Mouse (Mus musculus) limb, embryonic 15.5 days (tissue): ENCODE data around the gene Pde8a. TPM values are rescaled to one million over a fixed set of nuclear protein-coding genes. Genes with fewer than 3 reads are reported as not detected.
"Not testable (repeated sequence)": the region's sequence is repeated elsewhere in the genome, so short reads cannot be mapped to it uniquely, and the experiment has no call there.

Experiments
- ATAC-seq: fragments of 200-750 bp; cut with Nextera tagmentation; 2 replicates; pipeline ENCODE4 v1.8.0; 2017; ENCODE audit warnings: low read depth, moderate TSS enrichment; ENCODE audit not compliant: insufficient number of reproducible peaks, low FRiP score, low TSS enrichment
- H3K27ac ChIP-seq: fragments of 300-500 bp; sonication (generic); 2 replicates; pipeline ENCODE4 v1.5.1; 2015; ENCODE audit warnings: moderate library complexity, mild to moderate bottlenecking, inconsistent platforms
- H3K27me3 ChIP-seq: fragments of 300-500 bp; sonication (generic); 2 replicates; pipeline ENCODE4 v1.6.1; 2015; ENCODE audit warnings: inconsistent platforms
- H3K36me3 ChIP-seq: fragments of 300-500 bp; sonication (generic); 2 replicates; pipeline ENCODE4 v1.6.1; 2015; ENCODE audit warnings: inconsistent platforms
- H3K4me1 ChIP-seq: fragments of 300-500 bp; sonication (generic); 2 replicates; pipeline ENCODE4 v1.6.1; 2015; ENCODE audit warnings: inconsistent platforms
- H3K4me2 ChIP-seq: fragments of 300-500 bp; sonication (generic); 2 replicates; pipeline ENCODE4 v1.6.1; 2015; ENCODE audit warnings: mild to moderate bottlenecking, inconsistent platforms
- H3K4me3 ChIP-seq: fragments of 300-500 bp; sonication (generic); 2 replicates; pipeline ENCODE4 v1.5.1; 2015; ENCODE audit warnings: mild to moderate bottlenecking, inconsistent platforms
- H3K9ac ChIP-seq: fragments of 300-500 bp; sonication (generic); 2 replicates; pipeline ENCODE4 v1.6.1; 2015; ENCODE audit warnings: inconsistent platforms
- H3K9me3 ChIP-seq: fragments of 300-500 bp; sonication (generic); 2 replicates; pipeline ENCODE4 v1.6.1; 2016; ENCODE audit warnings: inconsistent platforms
- WGBS: fragments of 180-500 bp; shearing (Covaris S2); methylation state at CpG from one replicate; pipeline ENCODE4 v1.1.7; 2015; 5-methylcytosine and 5-hydroxymethylcytosine counted together
- polyA plus RNA-seq: library from polyadenylated mRNA; unstranded; fragments of >200 nt; fragmentation: Nextera tagmentation; extraction: Ambion mirVana; gene quantifications from 2 replicates; pipeline ENCODE4 v1.2.1, GENCODE M21; 2015

Pde8a gene
- polyA plus RNA-seq, 1 experiment from 2014 or later, result 5.1 TPM

DNA sequence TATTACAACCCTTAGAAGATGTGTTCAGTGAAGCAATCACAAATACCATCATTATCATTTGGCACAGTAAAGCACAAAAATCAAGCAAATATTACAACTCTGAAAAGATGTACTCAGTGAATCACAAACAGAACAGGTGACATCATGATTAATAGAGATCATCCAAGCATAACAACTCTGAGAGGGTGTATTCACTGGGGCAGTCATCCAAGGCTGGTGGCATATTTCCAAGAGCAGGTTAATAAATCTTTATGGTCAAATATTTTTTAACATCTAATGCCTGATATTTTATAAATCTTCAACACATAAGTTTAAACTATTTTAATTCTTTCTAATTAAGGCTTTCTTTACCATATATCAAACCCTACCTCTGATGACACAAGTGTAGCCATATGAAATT, 27.4 kb upstream of the Pde8a start:
- H3K4me2 ChIP-seq, H3K36me3 ChIP-seq, H3K9me3 ChIP-seq, H3K4me3 ChIP-seq, H3K27ac ChIP-seq, H3K4me1 ChIP-seq, H3K9ac ChIP-seq, H3K27me3 ChIP-seq, ATAC-seq: not testable (repeated sequence)

DNA sequence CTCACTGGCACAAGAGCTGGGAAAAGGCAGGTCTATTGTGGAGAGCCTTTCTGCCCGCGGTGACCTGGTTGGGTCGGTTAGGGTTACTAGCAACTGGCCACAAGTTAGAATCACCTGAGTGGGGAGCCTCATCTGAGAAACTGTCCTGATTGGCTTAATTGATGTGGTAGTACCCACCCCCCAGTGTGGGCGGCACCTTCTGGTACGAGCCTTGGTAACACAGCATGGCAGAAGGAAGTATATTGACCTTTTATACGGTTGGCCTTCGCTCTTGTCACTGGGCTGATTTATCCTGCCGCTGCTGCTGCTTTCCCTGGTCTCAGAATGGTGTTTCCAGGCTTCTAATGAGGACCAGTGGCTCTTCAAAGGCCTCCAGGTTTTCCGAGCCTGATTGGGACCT, 24.2 kb upstream of the Pde8a start:
- Histone ChIP-seq H3K9ac (no peak overlapping the region), H3K36me3 (no peaks in the 10 kb centered on the region), H3K27me3 (no peaks in the 10 kb centered on the region), H3K4me1 (no peaks in the 10 kb centered on the region), H3K9me3 (no peaks in the 10 kb centered on the region), H3K4me2 (no peak overlapping the region), H3K27ac (no peak overlapping the region), H3K4me3 (no peak overlapping the region)
- WGBS, result 52% methylated on average over 9 of the region's 9 CpGs
- no peak for ATAC-seq

DNA sequence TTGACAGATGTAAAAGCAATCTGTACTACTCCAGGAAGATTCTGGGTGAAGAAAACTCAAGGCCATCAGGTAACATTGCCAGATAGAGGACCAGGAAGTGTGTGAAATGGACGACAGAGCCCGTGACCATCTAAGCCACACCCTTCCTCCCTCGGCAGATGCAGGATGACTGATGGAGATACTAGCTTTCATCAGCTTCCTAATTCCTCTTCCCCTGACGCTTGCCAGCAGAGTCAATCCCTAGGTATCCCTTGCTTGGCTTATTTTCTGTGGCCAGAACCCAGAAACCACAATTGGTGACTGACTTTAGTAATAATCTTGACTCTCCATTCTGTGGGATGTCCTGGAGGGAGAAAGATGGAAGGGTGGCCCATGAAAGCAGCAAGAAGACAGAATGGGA, 17.9 kb upstream of the Pde8a start:
- Histone ChIP-seq H3K4me2 (no peak overlapping the region), H3K36me3 (no peaks in the 10 kb centered on the region), H3K27me3 (no peaks in the 10 kb centered on the region), H3K9ac (no peak overlapping the region), H3K4me3 (no peak overlapping the region), H3K27ac (no peak overlapping the region), H3K4me1 (peaks cover 18% of the 10 kb centered on the region), H3K9me3 (no peaks in the 10 kb centered on the region)
- ATAC-seq, result no peak
- 63% methylated on average over 4 of the region's 4 CpGs for WGBS

DNA sequence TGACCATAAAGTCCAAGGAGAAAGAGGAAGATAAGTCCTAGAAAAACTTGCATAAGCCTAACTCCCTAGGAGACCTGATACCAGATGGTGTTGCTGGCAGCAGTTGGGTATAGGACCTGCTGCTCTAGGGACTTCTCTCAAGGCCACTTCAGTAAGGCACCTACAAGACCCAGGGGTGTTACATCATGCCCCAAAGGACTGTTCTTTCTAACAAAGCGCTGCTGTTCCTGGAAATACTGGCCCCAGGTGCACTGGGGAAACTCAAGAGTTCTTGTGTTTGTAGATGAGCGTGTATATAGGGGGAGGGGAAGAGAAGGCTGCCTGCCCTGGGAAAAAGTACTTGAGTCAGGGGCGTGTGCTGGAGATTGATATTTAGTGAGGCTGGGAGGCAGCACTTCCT, 16.6 kb upstream of the Pde8a start:
- Histone ChIP-seq H3K9me3 (no peaks in the 10 kb centered on the region), H3K4me1 (peaks cover 18% of the 10 kb centered on the region), H3K27me3 (no peaks in the 10 kb centered on the region), H3K4me2 (no peak overlapping the region), H3K36me3 (no peaks in the 10 kb centered on the region), H3K27ac (no peak overlapping the region), H3K4me3 (no peak overlapping the region), H3K9ac (no peak overlapping the region)
- WGBS, result 45% methylated on average over 3 of the region's 3 CpGs
- ATAC-seq, result no peak

DNA sequence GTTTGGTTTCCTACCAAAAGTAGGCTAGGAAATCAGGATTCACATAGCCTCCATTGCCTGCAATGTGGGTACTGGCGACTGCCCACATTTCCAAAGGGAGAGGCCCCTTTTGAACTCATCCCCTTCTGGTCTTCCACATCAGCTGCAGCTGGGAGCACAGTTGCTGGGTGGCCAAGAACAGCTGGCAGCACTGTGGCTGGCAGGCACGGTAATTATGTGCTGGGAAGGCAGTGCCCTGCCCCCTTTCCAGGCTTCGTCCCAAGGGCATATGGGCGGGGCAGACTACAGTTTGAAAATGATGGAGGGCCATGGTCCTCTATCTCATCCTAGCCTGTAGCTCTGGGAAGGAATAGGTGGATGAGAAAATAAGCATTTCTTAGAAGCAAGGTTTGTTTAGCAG, 14.9 kb upstream of the Pde8a start:
- Histone ChIP-seq H3K9ac (no peak overlapping the region), H3K36me3 (no peaks in the 10 kb centered on the region), H3K4me1 (peaks cover 18% of the 10 kb centered on the region), H3K9me3 (no peaks in the 10 kb centered on the region), H3K4me3 (no peak overlapping the region), H3K4me2 (no peak overlapping the region), H3K27ac (0 out of 2 replicates have a peak overlapping the region, but pooled peaks have one; percentile 5), H3K27me3 (no peaks in the 10 kb centered on the region)
- ATAC-seq, result peak; percentile 81; the same call in 1 of the 2 replicates
- 17% methylated on average over 4 of the region's 4 CpGs for WGBS

DNA sequence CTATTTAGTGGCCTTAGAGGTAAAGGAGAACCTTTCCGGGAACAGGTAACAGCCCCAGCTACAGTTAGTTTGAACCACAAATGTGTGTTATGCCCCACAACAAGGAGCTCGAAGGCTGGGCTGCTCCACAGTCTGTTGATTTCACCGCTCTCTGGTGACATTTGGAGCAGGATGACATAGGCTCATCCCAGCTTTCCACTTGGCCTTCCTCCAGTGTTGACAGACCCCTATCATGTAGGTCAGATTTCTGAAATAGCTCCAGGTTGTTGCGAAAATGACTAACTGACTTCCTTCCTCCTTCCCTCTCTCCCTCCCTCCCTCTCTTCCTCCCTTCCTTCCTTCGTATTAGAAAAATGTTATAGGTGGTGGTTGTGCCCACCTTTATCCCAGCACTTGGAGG, 14.3 kb upstream of the Pde8a start:
- Histone ChIP-seq H3K27ac (0 out of 2 replicates have a peak overlapping the region, but pooled peaks have one; percentile 5), H3K9me3 (no peaks in the 10 kb centered on the region), H3K4me2 (no peak overlapping the region), H3K9ac (no peak overlapping the region), H3K4me3 (no peak overlapping the region), H3K27me3 (no peaks in the 10 kb centered on the region), H3K36me3 (no peaks in the 10 kb centered on the region), H3K4me1 (peaks cover 18% of the 10 kb centered on the region)
- ATAC-seq, result no peak
- 51% methylated on average over 5 of the region's 5 CpGs for WGBS

DNA sequence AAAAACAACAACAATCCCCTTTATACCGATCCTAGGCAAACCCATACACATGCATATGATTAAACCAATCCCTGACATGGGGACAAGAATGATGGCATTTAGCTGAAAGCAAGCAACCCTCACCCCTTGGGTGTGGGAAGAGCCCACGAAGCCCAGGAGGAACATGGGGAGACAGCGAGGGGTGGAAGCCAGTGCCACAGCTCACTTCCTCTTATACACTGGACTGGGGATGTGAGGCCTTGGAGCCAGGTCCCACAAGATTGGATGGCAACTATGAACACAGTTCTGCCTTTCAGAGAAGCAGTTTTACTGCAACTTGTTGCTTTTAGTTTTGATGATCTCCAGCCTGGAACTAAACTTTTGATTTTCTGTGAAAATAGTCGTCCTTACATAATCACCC, 13.6 kb upstream of the Pde8a start:
- H3K9ac ChIP-seq, result no peak overlapping the region
- H3K27me3 ChIP-seq, result no peaks in the 10 kb centered on the region
- H3K36me3 ChIP-seq, result no peaks in the 10 kb centered on the region
- no peak for ATAC-seq
- H3K9me3 ChIP-seq, result no peaks in the 10 kb centered on the region
- H3K4me1 ChIP-seq, result peaks cover 18% of the 10 kb centered on the region
- no peak overlapping the region for H3K4me3 ChIP-seq
- no peak overlapping the region for H3K4me2 ChIP-seq
- 65% methylated on average over 4 of the region's 4 CpGs for WGBS
- no peak overlapping the region for H3K27ac ChIP-seq

DNA sequence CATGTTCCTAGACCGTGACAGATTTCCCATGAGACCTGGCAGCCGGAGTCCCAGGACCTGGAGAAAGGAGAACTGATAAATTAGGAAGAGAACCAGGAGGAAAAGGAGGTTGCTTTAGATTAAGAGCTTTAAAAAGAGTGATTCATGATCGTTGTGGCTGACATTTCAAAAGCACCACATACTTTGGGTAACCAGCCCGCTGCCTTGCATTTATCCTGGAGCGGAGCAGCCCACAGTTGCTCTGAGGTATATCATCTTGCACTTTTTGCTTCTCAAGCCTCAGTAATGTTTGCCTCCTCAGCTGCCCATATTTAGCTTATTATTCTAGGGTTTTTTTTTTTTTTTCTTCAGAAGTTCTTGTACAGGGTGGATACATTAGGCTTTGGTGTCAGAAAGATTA, 11.0 kb upstream of the Pde8a start:
- 42% methylated on average over 5 of the region's 5 CpGs for WGBS
- H3K4me2 ChIP-seq, result no peak overlapping the region
- no peaks in the 10 kb centered on the region for H3K27me3 ChIP-seq
- no peaks in the 10 kb centered on the region for H3K36me3 ChIP-seq
- no peak overlapping the region for H3K9ac ChIP-seq
- peaks cover 16% of the 10 kb centered on the region for H3K4me1 ChIP-seq
- no peaks in the 10 kb centered on the region for H3K9me3 ChIP-seq
- H3K27ac ChIP-seq, result no peak overlapping the region
- ATAC-seq, result no peak
- H3K4me3 ChIP-seq, result no peak overlapping the region

DNA sequence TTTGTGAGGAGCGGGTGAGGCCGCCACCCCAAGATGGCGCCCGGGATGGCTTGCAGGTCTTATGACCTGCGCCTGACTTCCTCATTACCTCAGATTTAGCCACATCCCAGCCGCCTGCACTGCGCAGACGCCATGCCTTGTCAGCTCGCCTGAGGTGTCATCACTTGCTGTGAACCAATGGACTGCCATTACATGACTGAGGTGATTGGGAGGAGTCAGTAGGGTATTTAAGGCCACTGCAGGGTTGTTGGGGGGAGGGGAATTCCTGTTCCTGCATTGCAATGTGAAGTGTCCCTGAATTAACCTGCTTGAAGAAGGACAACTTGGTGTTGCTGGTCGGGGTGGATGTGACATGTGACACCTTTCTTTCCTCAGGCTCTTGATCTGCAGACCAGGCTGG, 9.8 kb upstream of the Pde8a start:
- not testable (repeated sequence) for H3K27me3 ChIP-seq, H3K4me3 ChIP-seq, H3K4me2 ChIP-seq, H3K27ac ChIP-seq, H3K4me1 ChIP-seq, H3K9me3 ChIP-seq, H3K36me3 ChIP-seq, ATAC-seq, H3K9ac ChIP-seq
- WGBS, result 89% methylated on average over 10 of the region's 10 CpGs

DNA sequence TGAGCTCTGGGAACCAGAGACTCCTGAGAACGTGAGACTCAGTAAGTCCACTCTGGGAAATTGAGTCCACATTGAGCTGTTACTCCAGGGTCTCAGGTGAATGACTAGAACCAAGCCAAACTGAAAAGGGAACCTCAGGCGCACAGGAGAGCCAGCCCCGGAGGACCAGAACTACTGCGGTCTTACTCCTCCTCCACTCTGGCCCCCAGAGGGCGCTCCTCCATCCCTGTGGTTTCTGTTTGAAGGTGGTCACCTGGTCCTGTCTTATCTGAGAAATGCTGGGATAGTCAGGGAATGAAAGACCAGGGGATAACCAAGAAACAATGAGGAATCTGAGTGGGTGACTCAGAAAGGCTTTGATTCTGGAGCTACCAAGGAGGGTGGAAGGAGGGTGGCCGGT, 4.5 kb upstream of the Pde8a start:
- Histone ChIP-seq H3K4me3 (no peak overlapping the region), H3K9ac (no peak overlapping the region), H3K36me3 (no peaks in the 10 kb centered on the region), H3K9me3 (no peaks in the 10 kb centered on the region), H3K27me3 (peaks cover 35% of the 10 kb centered on the region), H3K4me2 (no peak overlapping the region), H3K27ac (no peak overlapping the region), H3K4me1 (peaks cover 23% of the 10 kb centered on the region)
- 20% methylated on average over 6 of the region's 6 CpGs for whole genome bisulfite sequencing
- no peak for ATAC-seq

DNA sequence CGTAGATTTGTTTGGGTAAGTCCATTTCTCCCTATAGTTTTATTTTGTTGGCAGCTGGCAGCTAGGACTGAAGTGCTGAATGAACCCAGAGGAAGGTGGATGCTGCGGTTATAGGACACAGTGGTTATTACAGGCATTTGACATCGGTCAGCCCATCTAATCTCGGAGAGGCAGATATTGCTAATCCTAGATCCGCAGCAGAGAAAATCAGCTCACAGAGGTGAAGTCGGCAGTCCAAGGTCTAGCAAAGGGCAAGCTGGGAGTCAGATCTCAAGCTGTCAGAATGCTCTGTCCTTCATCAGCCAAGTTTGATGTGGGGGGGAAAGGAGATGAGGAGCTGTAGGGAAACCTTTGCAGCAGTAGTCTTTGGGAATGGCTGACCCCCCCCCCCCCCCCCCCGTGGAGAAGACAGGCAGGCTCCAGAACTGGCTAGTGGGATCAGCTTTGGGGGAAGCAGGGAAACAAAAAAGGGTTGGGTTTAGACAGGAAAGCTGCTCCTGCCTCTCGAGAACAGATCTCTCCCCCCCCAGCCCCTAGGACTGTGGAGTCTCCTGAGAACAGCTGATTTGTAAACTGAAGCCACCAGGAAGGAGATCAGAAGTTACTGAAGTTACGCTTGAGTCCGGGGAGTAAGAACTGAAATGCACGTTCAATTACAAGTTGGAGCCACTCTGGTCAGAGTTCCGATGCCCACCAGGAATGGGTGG, 3.3 kb upstream of the Pde8a start:
- Histone ChIP-seq H3K4me1 (peaks cover 27% of the 10 kb centered on the region), H3K9ac (no peak overlapping the region), H3K4me2 (no peak overlapping the region), H3K36me3 (no peaks in the 10 kb centered on the region), H3K4me3 (no peak overlapping the region), H3K9me3 (no peaks in the 10 kb centered on the region), H3K27me3 (peaks cover 45% of the 10 kb centered on the region), H3K27ac (no peak overlapping the region)
- no peak for ATAC-seq
- 46% methylated on average over 12 of the region's 12 CpGs for WGBS

DNA sequence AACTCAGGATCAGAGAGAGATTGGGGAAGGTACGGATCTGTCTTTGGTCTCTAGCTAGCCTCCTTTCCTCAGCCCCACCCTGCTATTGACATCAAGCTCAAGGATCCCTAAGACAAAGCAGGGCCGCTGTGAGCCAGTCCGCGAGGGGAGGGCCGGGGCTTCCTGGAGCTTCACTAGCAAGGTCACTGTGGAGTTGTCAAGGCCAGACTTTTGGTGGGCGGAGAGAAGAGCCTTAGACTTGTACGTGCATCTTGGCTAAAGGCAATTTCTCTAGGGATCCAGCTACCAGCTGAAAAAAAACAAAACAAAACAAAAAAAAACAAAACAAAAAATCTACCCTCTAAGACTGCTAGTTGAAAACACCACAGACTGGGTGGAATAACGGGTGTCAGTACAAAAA, 1.6 kb upstream of the Pde8a start:
- Histone ChIP-seq H3K4me3 (no peak overlapping the region), H3K4me2 (no peak overlapping the region), H3K9ac (no peak overlapping the region), H3K27me3 (peaks cover 56% of the 10 kb centered on the region), H3K27ac (peak overlapping the region; percentile 73; the same call in 1 of the 2 replicates), H3K9me3 (no peaks in the 10 kb centered on the region), H3K36me3 (no peaks in the 10 kb centered on the region), H3K4me1 (peaks cover 27% of the 10 kb centered on the region)
- no peak for ATAC-seq
- WGBS, result 14% methylated on average over 8 of the region's 8 CpGs

DNA sequence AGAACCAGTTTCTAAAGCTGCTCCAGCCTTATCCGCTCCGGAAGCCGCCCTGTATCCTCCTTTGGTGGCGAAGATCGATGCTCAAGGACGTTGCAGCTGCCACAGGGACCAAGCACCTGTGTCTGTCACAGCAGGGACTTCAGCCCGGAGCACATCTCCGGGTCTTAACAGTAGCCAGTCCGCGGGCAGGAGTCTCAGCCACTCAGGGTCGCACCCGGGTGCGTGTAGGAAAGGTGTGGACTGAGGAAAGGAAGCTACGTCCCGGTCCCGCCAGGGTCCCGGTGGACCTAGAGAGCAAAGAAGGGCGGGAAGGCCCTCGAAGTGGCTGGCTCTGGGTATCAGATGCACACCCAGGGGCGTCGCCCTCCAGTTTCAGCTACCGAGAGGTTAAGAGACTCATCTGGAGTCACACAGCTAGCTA, 1.1 kb upstream of the Pde8a start:
- no peaks in the 10 kb centered on the region for H3K36me3 ChIP-seq
- H3K27me3 ChIP-seq, result peaks cover 56% of the 10 kb centered on the region
- peak overlapping the region; percentile 73 for H3K27ac ChIP-seq
- no peak for ATAC-seq
- peaks cover 27% of the 10 kb centered on the region for H3K4me1 ChIP-seq
- H3K9ac ChIP-seq, result 0 out of 2 replicates have a peak overlapping the region, but pooled peaks have one; percentile 15
- WGBS, result 1% methylated on average over 22 of the region's 22 CpGs
- no peaks in the 10 kb centered on the region for H3K9me3 ChIP-seq
- peak overlapping the region; percentile 76 for H3K4me2 ChIP-seq
- H3K4me3 ChIP-seq, result peak overlapping the region; percentile 54
